Mouse (Mus musculus) midbrain, embryonic 16.5 days (tissue): ENCODE data around the gene Gm3336. TPM values are rescaled to one million over a fixed set of nuclear protein-coding genes. Genes with fewer than 3 reads are reported as not detected.

ENCODE experiments used
- ATAC-seq: fragments of 200-750 bp; cut with Nextera tagmentation; 2 replicates; pipeline ENCODE4 v1.8.0; 2017; ENCODE audit warnings: moderate TSS enrichment
- H3K27ac ChIP-seq: fragments of 300-500 bp; sonication (generic); 2 replicates; pipeline ENCODE4 v1.5.1; 2014; ENCODE audit warnings: mild to moderate bottlenecking, low read length, mixed read lengths
- H3K27me3 ChIP-seq: fragments of 300-500 bp; sonication (generic); 2 replicates; pipeline ENCODE4 v1.6.1; 2014; ENCODE audit warnings: low read depth, low read length, mixed read lengths; ENCODE audit not compliant: control insufficient read depth, insufficient read depth
- H3K36me3 ChIP-seq: fragments of 300-500 bp; sonication (generic); 2 replicates; pipeline ENCODE4 v1.6.1; 2014; ENCODE audit warnings: mild to moderate bottlenecking, low read length, moderate library complexity, mixed read lengths; ENCODE audit not compliant: control insufficient read depth, insufficient read depth
- H3K4me1 ChIP-seq: fragments of 300-500 bp; sonication (generic); 2 replicates; pipeline ENCODE4 v1.6.1; 2014; ENCODE audit warnings: mild to moderate bottlenecking, low read length, mixed read lengths; ENCODE audit not compliant: control insufficient read depth, insufficient read depth
- H3K4me2 ChIP-seq: fragments of 300-500 bp; sonication (generic); 2 replicates; pipeline ENCODE4 v1.6.1; 2014; ENCODE audit warnings: mild to moderate bottlenecking, low read length, mixed read lengths
- H3K4me3 ChIP-seq: fragments of 300-500 bp; sonication (generic); 2 replicates; pipeline ENCODE4 v1.5.1; 2014; ENCODE audit warnings: low read depth, mild to moderate bottlenecking, low read length, moderate library complexity, mixed read lengths
- H3K9ac ChIP-seq: fragments of 300-500 bp; sonication (generic); 2 replicates; pipeline ENCODE4 v1.6.1; 2014; ENCODE audit warnings: low read depth, low read length, mixed read lengths
- H3K9me3 ChIP-seq: fragments of 300-500 bp; sonication (generic); replicated peaks from 2 replicates; pipeline ENCODE4 v1.6.1; 2014; ENCODE audit warnings: mild to moderate bottlenecking, low read length, mixed read lengths; ENCODE audit not compliant: control insufficient read depth, poor library complexity, severe bottlenecking
- WGBS: fragments of 180-500 bp; shearing (Covaris S2); extraction: QIAGEN DNeasy Blood & Tissue Kit; methylation state at CpG from one replicate; pipeline ENCODE4 v1.1.7; 2014; 5-methylcytosine and 5-hydroxymethylcytosine counted together
- polyA plus RNA-seq: library from polyadenylated mRNA; unstranded; fragments of >200 nt; fragmentation: Nextera tagmentation; extraction: Ambion mirVana; gene quantifications from 2 replicates; pipeline ENCODE4 v1.2.1, GENCODE M21; 2015

The Gm3336 gene
- polyA plus RNA-seq, 1 experiment from 2014 or later: not detected

DNA sequence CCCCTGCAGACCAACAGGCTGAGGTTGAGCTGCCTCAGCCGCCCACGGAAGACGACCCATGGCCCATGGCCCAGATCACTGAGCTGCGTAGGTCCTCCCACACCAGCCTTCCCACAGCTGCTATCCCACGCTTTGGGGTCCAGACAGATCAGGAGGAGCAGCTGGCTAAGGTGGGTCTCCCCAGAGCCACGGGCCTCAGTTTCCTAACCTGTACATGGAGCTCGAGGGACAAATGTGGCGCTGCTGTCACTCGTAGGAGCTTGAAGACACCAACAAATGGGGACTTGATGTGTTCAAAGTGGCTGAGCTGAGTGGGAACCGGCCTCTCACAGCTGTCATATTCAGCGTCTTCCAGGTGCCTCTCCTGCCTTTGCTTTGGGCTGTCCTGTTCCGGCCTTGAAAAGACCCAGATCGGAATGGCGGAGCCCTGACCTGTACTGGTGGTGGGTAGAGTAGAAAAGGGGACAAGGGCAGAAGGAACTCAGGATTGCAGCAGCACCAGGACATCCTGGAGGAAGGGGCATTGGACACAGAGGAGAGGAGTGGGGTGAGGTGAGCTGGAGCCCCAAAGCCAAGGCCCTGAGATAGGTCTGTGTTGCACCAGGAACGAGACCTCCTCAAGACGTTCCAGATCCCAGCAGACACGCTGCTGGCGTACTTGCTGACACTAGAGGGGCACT, 29.0 kb downstream of the Gm3336 start:
- peaks cover 39% of the 10 kb centered on the region for H3K27me3 ChIP-seq
- 83% methylated on average over 18 of the region's 18 CpGs for WGBS

DNA sequence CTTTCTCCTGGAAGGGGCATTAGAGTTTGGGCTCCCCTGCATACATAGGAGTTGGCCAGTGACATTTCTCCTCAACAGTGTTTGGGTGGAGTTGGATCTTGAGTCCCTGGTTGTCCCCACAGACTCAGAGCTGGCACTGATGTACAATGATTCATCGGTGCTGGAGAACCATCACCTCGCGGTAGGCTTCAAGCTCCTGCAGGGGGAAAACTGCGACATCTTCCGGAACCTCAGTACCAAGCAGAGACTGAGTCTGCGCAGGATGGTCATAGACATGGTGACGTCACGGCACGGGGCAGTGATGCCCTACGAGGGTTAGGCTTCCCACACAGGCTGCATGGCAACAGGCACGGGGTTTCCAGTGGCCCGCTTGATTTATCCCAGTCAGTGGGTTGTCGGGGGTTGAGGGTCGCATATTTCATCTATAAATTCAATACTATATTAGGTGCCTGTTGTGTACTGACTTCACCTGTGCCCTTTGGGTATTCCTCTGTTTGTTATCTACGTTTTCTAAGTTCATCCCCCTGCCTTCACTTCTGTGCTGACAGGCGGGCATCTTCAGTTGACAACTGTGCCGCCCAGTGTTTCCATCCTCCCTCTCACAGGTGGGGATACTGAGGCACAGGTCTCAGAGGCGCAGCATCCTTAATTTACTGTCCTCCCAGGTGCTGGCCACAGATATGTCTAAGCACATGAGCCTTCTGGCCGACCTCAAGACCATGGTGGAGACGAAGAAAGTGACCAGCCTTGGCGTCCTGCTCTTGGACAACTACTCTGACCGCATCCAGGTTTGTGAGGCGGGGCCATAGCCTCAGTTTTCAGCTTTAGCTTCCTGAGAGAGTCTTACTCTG, 30.1 kb downstream of the Gm3336 start:
- Histone ChIP-seq H3K27me3 (peaks cover 29% of the 10 kb centered on the region), H3K4me1 (peaks cover 9% of the 10 kb centered on the region; the same call in 1 of the 2 replicates), H3K27ac (no peak overlapping the region), H3K4me2 (no peak overlapping the region), H3K4me3 (no peak overlapping the region), H3K9ac (no peak overlapping the region), H3K36me3 (no peaks in the 10 kb centered on the region), H3K9me3 (no peaks in the 10 kb centered on the region)
- ATAC-seq: no peak
- 89% methylated on average over 23 of the region's 23 CpGs for WGBS

More for the DNA sequence above, 29.0 kb downstream of the Gm3336 start:
- H3K4me3 ChIP-seq: no peak overlapping the region
- no peak overlapping the region for H3K27ac ChIP-seq
- 0 out of 2 replicates have a peak overlapping the region, but pooled peaks have one; percentile 20 for H3K9ac ChIP-seq
- no peaks in the 10 kb centered on the region for H3K9me3 ChIP-seq
- peaks cover 13% of the 10 kb centered on the region for H3K4me1 ChIP-seq
- no peaks in the 10 kb centered on the region for H3K36me3 ChIP-seq
- no peak for ATAC-seq
- no peak overlapping the region for H3K4me2 ChIP-seq

DNA sequence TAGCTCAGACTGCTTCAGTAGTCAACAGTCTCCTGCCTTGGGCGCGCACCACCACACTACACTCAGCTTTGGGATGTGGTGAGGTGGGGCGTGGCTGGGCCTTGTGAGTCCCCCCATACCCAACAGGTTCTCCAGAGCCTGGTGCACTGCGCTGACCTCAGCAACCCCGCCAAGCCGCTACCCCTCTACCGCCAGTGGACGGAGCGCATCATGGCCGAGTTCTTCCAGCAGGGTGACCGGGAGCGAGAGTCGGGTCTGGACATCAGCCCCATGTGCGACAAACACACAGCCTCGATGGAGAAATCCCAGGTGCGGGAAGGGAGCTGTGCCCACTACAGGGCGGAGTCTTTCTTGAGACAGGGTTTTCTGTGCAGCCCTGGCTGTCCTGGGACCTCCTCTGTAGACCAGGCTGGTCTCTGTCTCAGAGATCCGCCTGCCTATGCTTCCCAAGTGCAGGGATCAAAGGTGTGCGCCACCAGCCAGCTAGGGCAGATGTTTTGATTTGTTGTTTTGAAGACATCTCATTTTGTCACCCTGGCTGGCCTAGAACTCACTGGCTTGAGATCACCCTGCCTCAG, 30.8 kb downstream of the Gm3336 start:
- peaks cover 25% of the 10 kb centered on the region for H3K27me3 ChIP-seq
- no peak overlapping the region for H3K4me2 ChIP-seq
- no peak overlapping the region for H3K27ac ChIP-seq
- no peaks in the 10 kb centered on the region for H3K9me3 ChIP-seq
- no peak for ATAC-seq
- no peak overlapping the region for H3K4me3 ChIP-seq
- H3K36me3 ChIP-seq: no peaks in the 10 kb centered on the region
- 84% methylated on average over 19 of the region's 19 CpGs for WGBS
- peaks cover 3% of the 10 kb centered on the region; the same call in 1 of the 2 replicates for H3K4me1 ChIP-seq
- no peak overlapping the region for H3K9ac ChIP-seq

DNA sequence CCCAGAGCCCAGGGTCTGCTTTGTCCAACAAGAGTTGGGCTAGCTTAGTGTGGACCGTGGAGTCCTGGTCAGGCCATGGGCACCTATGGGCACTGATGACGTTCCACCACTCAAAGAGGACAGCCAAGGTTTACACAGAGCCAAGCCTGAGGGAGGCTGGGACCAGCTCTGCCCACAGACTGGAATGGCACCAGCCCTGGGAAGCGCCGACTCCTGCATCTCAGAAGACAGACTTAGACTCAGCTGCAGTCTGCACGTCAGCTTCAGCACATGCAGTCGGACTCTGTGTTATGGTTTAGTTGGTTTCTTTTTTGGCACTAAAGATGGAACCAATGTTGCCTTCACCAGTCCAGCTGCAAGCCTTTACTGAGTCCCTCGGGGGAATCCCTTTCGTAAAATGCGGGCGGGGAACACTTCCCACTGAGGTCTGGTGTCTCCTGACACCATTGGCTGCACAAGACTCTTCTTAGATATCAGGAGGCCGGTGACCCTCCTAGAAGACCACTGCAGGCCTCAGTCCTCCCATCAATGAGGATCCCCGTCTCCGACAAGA, 31.9 kb downstream of the Gm3336 start:
- peaks cover 2% of the 10 kb centered on the region; the same call in 1 of the 2 replicates for H3K4me1 ChIP-seq
- no peak overlapping the region for H3K9ac ChIP-seq
- 85% methylated on average over 13 of the region's 13 CpGs for WGBS
- H3K27me3 ChIP-seq: peaks cover 19% of the 10 kb centered on the region
- H3K4me2 ChIP-seq: no peak overlapping the region
- H3K4me3 ChIP-seq: no peak overlapping the region
- no peaks in the 10 kb centered on the region for H3K9me3 ChIP-seq
- no peak for ATAC-seq
- no peaks in the 10 kb centered on the region for H3K36me3 ChIP-seq
- H3K27ac ChIP-seq: no peak overlapping the region

DNA sequence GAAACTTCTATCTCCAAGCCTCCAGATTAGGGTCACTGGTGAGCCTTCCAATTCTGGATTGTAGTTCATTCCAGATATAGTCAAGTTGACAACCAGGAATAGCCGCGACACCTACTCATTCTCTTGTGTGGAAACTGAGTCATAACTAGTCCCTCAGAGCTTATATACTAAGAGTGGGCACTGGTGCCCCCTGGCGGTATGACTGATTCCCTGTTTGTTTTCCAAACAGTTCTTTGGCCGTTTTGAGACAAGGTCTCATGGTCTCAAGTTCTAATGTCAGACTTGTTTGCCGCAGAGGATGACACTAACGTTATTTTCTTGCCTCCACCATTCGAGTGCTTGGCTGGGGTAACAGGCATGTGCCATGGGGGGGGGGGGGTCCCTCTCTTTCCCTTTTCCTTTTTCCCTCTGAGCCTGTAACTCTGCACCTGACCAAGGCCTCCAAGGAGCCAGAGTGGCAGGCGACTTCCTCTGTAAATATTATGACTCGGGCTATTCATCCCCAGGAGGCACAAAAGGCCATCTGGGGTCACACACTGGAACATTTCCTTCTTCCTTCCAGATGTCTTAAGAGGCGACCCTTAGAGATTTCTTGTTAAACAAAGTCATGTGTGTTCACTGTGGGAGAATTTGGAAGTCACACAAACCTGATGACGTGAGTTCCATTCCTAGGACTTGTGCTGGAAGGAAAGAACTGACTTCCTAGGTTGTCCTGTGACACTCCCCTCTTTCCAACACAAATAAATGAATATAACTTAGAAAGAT, 33.8 kb downstream of the Gm3336 start:
- no peak for ATAC-seq
- 40% methylated on average over 11 of the region's 11 CpGs for WGBS
- H3K27ac ChIP-seq: no peak overlapping the region

DNA sequence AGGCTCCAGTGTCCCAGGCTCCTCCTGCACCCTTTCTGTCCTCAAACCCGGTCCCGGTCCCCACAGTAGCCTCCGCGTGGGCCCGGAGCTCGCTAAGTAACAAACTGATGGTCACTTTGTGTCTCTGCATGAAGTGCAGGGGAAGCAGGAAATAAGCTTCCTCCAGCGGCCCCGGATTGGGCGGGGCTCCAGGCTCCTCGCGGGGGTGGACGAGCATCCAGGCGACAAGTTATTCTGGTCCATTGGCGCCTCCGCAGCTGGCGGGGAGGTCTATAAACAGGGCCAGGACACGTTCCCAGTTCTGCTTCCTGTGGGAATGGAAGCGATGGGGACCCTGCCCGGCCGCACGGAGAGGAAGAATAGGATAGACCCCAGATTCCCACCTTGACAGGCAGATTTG, 34.8 kb downstream of the Gm3336 start:
- H3K9ac ChIP-seq: no peak overlapping the region
- H3K4me1 ChIP-seq: peaks cover 13% of the 10 kb centered on the region
- H3K9me3 ChIP-seq: no peaks in the 10 kb centered on the region
- H3K27ac ChIP-seq: peak overlapping the region; percentile 42; the same call in 1 of the 2 replicates
- WGBS: 28% methylated on average over 21 of the region's 21 CpGs
- no peak overlapping the region for H3K4me3 ChIP-seq
- H3K36me3 ChIP-seq: peaks cover 16% of the 10 kb centered on the region
- no peak overlapping the region for H3K4me2 ChIP-seq
- peaks cover 2% of the 10 kb centered on the region; the same call in 1 of the 2 replicates for H3K27me3 ChIP-seq
- ATAC-seq: no peak

More for the DNA sequence above, 33.8 kb downstream of the Gm3336 start:
- Histone ChIP-seq H3K27me3 (peaks cover 9% of the 10 kb centered on the region), H3K4me2 (no peak overlapping the region), H3K36me3 (peaks cover 12% of the 10 kb centered on the region), H3K4me1 (peaks cover 13% of the 10 kb centered on the region), H3K9ac (no peak overlapping the region), H3K9me3 (no peaks in the 10 kb centered on the region), H3K4me3 (no peak overlapping the region)

DNA sequence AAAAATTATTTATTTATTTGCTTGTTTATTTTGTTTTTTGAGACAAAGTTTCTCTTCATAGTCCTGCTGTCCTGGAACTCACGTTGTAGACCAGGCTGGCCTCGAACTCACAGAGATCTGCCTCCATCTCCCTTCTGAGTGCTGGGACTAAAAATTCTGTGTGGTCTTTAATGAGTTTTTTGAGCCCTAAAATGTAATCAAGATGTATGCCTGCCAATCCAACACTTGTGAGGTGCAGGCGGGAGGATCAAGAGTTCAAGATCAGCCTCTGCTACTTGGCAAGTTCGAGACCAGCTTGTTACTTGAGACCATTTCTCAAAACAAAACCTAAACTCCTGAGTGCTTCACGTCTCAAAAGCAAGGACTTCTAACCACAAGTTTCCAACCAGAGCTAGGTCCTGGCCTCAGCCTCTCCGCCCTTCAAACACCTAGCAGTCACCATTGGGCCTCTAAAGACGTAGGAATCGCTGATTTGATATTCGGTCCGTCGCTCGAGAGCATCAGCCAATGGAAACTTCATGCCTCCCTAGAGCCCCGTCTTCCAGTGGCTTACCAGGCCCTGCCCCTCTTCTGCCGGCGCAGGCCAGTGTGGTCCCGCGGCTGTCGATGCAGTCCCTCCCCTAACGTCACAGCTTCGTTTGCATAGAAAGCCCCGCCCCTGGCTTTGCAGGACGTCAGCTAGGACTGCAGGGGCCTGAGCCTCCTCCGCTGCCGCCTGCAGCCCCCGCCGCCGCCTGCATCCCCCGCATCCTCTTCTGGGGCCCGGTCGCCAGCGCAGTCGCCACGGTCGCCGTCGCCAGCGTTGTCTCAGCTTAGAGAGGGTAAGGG, 35.9 kb downstream of the Gm3336 start, which contains the start of gene Rab3a:
Gene Rab3a (plus strand): TSS at position 637 of the 828 bp plus-strand sequence.
- Histone ChIP-seq H3K27ac (peak within 1 kb of the TSS; percentile 96), H3K9ac (peak within 1 kb of the TSS; percentile 88), H3K4me3 (peak within 1 kb of the TSS; percentile 87), H3K4me1 (peaks cover 13% of the 10 kb centered on the region), H3K9me3 (no peaks in the 10 kb centered on the region), H3K36me3 (peaks cover 18% of the 10 kb centered on the region), H3K27me3 (no peaks in the 10 kb centered on the region), H3K4me2 (peak within 1 kb of the TSS; percentile 88)
- WGBS: 8% methylated on average over 37 of the region's 37 CpGs
- peak; percentile 98 for ATAC-seq
